Mouse (Mus musculus) lung, postnatal 0 days (tissue): ENCODE results near the gene 1600002K03Rik. TPM values are rescaled to one million over a fixed set of nuclear protein-coding genes. Genes with fewer than 3 reads are reported as not detected.
A peak's percentile ranks its signal among the peaks of the same experiment; 100 is the strongest.

ENCODE experiments used
- ATAC-seq: fragments of 200-750 bp; cut with Nextera tagmentation; 2 replicates; pipeline ENCODE4 v1.8.0; 2017; ENCODE audit warnings: moderate library complexity
- DNase-seq: peaks from one replicate; pipeline ENCODE4 v3.0.0-alpha.2; 2016; ENCODE audit warnings: low spot score
- H3K27ac ChIP-seq: fragments of 300-500 bp; sonication (generic); 2 replicates; pipeline ENCODE4 v1.5.1; 2014; ENCODE audit warnings: antibody characterized with exemption, mild to moderate bottlenecking, low read length, mixed read lengths
- H3K27me3 ChIP-seq: fragments of 300-500 bp; sonication (generic); replicated peaks from 2 replicates; pipeline ENCODE4 v1.6.1; 2014; ENCODE audit warnings: low read length, mixed read lengths; ENCODE audit not compliant: insufficient read depth
- H3K36me3 ChIP-seq: fragments of 300-500 bp; sonication (generic); 2 replicates; pipeline ENCODE4 v1.6.1; 2014; ENCODE audit warnings: low read length, mixed read lengths; ENCODE audit not compliant: insufficient read depth
- H3K4me1 ChIP-seq: fragments of 300-500 bp; sonication (generic); 2 replicates; pipeline ENCODE4 v1.6.1; 2014; ENCODE audit warnings: antibody characterized with exemption, low read depth, low read length, mixed read lengths; ENCODE audit not compliant: insufficient read depth
- H3K4me2 ChIP-seq: fragments of 300-500 bp; sonication (generic); replicated peaks from 2 replicates; pipeline ENCODE4 v1.6.1; 2014; ENCODE audit warnings: low read depth, mild to moderate bottlenecking, low read length, moderate library complexity, mixed read lengths
- H3K4me3 ChIP-seq: fragments of 300-500 bp; sonication (generic); 2 replicates; pipeline ENCODE4 v1.5.1; 2014; ENCODE audit warnings: low read depth, low read length
- H3K9ac ChIP-seq: fragments of 300-500 bp; sonication (generic); replicated peaks from 2 replicates; pipeline ENCODE4 v1.6.1; 2014; ENCODE audit warnings: low read depth, mild to moderate bottlenecking
- H3K9me3 ChIP-seq: fragments of 300-500 bp; sonication (generic); 2 replicates; pipeline ENCODE4 v1.6.1; 2016; ENCODE audit warnings: low read length, mixed read lengths
- CTCF ChIP-seq: IDR thresholded peaks from 2 replicates; pipeline ENCODE4 v1.5.1; 2016; ENCODE audit warnings: antibody characterized with exemption, mild to moderate bottlenecking
- EP300 ChIP-seq: IDR thresholded peaks from 2 replicates; pipeline ENCODE4 v1.6.1; 2016; ENCODE audit warnings: antibody characterized with exemption, mild to moderate bottlenecking, control low read depth
- WGBS: fragments of 180-500 bp; shearing (Covaris S2); extraction: QIAGEN DNeasy Blood & Tissue Kit; methylation state at CpG from one replicate; pipeline ENCODE4 v1.1.7; 2014; 5-methylcytosine and 5-hydroxymethylcytosine counted together
- polyA plus RNA-seq: library from polyadenylated mRNA; unstranded; fragments of >200 nt; fragmentation: Nextera tagmentation; extraction: Ambion mirVana; gene quantifications from 2 replicates; pipeline ENCODE4 v1.2.1, GENCODE M21; 2015

1600002K03Rik gene
- polyA plus RNA-seq, 1 experiment from 2014 or later = 11.7 TPM

DNA sequence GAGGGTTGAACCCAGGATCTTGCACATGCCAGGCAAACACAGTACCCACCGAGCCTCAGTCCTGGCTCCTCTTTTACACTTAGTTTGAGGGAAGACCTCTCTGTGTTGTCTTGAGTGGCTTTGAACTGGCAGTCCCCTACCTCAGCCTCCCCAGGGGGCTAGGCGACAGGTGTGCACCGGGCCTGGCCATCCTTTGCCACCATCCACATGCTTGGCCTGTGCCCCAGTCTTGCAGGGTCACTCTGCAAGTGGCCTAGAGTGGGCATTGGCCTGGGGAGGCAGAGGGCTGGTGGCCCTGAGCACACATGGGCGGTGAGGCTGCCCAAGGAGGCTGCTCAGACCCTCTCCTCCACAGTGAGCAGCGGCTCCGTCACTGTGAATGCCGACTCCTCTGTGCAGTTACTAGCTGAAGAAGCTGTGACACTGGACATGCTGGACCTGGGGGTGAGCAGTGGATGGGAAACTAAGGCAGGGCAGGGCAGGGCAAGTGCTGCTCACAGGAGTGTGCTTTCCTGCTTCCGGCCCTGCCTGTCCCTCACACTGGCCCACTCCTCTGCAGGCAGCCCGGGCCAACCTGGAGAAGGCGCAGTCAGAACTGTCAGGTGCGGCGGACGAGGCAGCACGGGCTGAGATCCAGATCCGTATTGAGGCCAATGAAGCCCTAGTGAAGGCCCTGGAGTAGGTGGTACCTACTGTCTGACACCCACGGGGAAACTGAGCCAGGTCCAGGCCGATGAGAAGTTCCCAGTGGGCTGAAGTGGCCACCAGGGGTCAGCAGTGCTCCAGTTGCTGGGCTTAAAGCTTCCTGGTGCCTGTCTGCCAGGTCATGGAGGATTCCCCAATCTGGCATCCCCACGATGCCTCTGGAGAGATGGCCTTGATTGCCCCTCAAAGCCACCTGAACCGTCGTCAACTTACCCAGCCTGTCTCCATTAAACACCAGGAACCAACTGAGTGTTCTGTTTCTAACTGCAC is 27.6 kb upstream of the 1600002K03Rik start:
- whole genome bisulfite sequencing = 70% methylated on average over 20 of the region's 20 CpGs
- ATAC-seq = no peak
- Histone ChIP-seq H3K4me1 (peaks cover 15% of the 10 kb centered on the region; the same call in 1 of the 2 replicates), H3K9ac (no peak overlapping the region), H3K27ac (peak overlapping the region; percentile 100), H3K27me3 (no peaks in the 10 kb centered on the region), H3K4me3 (no peak overlapping the region), H3K4me2 (no peak overlapping the region), H3K36me3 (peaks cover 6% of the 10 kb centered on the region; the same call in 1 of the 2 replicates), H3K9me3 (no peaks in the 10 kb centered on the region)
- TF ChIP-seq EP300 (no peak), CTCF (peak; percentile 94)
- DNase-seq = peak; percentile 81

DNA sequence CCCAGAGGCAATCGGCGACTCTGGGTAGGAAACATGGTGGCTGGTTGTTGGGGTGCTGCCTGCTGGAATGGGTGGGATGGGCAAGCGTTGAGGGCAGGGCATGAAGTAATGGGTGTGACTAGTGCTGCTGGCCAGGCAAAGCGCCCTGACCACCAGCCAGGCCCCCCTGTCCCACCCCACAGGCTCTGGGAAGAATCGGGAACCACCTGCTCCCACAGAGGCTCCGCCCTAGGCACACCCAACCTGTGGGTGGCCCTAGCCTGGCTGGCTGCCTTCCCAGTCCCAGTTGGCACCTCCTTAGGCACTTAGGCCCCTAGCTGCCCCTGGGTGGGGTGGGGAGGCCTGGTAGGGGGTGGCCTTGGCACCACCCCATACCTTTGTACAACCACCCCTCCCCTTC is 26.8 kb upstream of the 1600002K03Rik start:
- no peak overlapping the region for H3K4me2 ChIP-seq
- H3K9me3 ChIP-seq = no peaks in the 10 kb centered on the region
- H3K27ac ChIP-seq = peak overlapping the region; percentile 100
- H3K4me3 ChIP-seq = no peak overlapping the region
- H3K4me1 ChIP-seq = peaks cover 15% of the 10 kb centered on the region; the same call in 1 of the 2 replicates
- 64% methylated on average over 6 of the region's 6 CpGs for WGBS
- H3K9ac ChIP-seq = no peak overlapping the region
- H3K27me3 ChIP-seq = no peaks in the 10 kb centered on the region
- DNase-seq = peak; percentile 56
- no peak for ATAC-seq
- TF ChIP-seq EP300 = 0 out of 2 replicates have a peak, but pooled peaks have one; percentile 13
- TF ChIP-seq CTCF = no peak
- H3K36me3 ChIP-seq = peaks cover 6% of the 10 kb centered on the region; the same call in 1 of the 2 replicates

DNA sequence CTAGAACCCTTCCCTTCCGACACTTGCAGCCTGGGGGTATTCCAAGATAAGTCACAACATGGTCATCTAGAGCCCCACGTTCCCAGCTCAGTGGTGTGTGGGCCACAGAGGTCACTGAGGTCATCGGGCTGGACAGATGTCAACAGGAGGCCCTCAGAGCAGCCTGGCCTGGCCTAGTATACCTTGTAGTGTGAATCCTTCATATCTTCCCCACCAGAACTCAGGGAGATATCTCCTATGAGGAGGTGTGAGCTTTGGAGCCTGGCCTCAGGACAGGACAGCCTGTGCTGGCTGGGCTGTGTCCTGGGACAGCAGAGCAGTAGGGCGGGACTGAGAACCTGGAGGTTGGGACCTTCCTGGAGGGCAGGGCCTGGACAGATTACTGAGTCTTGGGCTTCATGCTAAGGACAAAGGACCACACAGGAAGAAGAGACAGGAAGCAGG is 26.2 kb upstream of the 1600002K03Rik start:
- DNase-seq (peak; percentile 37), ATAC-seq (no peak)
- no peak for TF ChIP-seq CTCF
- TF ChIP-seq EP300 = peak; percentile 86
- Histone ChIP-seq H3K27ac (peak overlapping the region; percentile 100), H3K4me1 (peaks cover 18% of the 10 kb centered on the region), H3K36me3 (peaks cover 6% of the 10 kb centered on the region; the same call in 1 of the 2 replicates), H3K4me3 (no peak overlapping the region), H3K27me3 (no peaks in the 10 kb centered on the region), H3K9ac (0 out of 2 replicates have a peak overlapping the region, but pooled peaks have one; percentile 12), H3K9me3 (no peaks in the 10 kb centered on the region), H3K4me2 (no peak overlapping the region)
- 62% methylated on average over 4 of the region's 4 CpGs for WGBS

DNA sequence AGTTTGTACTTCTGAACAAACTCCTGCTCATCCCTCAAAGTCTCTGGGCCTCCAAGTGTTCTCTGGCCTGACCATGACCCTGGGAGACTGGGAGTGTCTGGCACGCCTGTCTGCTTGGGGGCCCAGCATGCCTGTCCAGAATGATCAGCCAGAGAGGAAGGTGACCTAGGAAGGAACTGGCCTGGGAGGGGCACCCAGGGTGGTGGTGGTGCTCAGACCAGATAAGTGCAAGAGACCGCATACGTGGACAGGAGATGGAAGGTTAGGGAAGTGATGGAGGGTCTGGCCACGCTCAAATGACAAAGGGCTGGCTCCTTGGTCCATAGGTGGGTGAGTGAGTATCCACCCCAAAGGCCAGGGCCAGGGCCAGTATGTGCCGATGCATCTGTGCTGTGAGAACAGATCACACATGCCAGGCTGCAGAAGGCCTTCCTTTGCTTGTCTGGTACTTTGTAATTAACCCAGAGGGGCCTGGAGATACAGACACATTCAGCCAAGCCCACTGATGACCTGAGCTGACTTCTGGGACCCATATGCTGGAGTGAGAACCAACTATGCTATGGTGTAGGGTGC is 25.5 kb upstream of the 1600002K03Rik start:
- H3K36me3 ChIP-seq = peaks cover 6% of the 10 kb centered on the region; the same call in 1 of the 2 replicates
- TF ChIP-seq CTCF (no peak), EP300 (no peak)
- no peaks in the 10 kb centered on the region for H3K27me3 ChIP-seq
- no peak overlapping the region for H3K9ac ChIP-seq
- no peaks in the 10 kb centered on the region for H3K9me3 ChIP-seq
- WGBS = 63% methylated on average over 5 of the region's 5 CpGs
- H3K4me3 ChIP-seq = no peak overlapping the region; the same call in 1 of the 2 replicates
- DNase-seq (peak; percentile 51), ATAC-seq (no peak)
- H3K4me1 ChIP-seq = peaks cover 22% of the 10 kb centered on the region
- H3K27ac ChIP-seq = peak overlapping the region; percentile 100
- 0 out of 2 replicates have a peak overlapping the region, but pooled peaks have one; percentile 90 for H3K4me2 ChIP-seq

- under 1% methylated on average over 30 of the region's 42 CpGs for WGBS
- H3K4me2 ChIP-seq = peak within 1 kb of the TSS; percentile 90
- H3K36me3 ChIP-seq = peaks cover 6% of the 10 kb centered on the region; the same call in 1 of the 2 replicates
- H3K9ac ChIP-seq = peak within 1 kb of the TSS; percentile 83
- ATAC-seq (peak; percentile 56), DNase-seq (peak; percentile 89)
- H3K9me3 ChIP-seq = no peaks in the 10 kb centered on the region
- H3K27me3 ChIP-seq = no peaks in the 10 kb centered on the region
- TF ChIP-seq CTCF = peak; percentile 74
- peak; percentile 72 for TF ChIP-seq EP300
- H3K4me3 ChIP-seq = peak within 1 kb of the TSS; percentile 85
- peaks cover 23% of the 10 kb centered on the region for H3K4me1 ChIP-seq
- H3K27ac ChIP-seq = peak within 1 kb of the TSS; percentile 100
These were observed 24.8 kb upstream of the 1600002K03Rik start, which contains the start of gene Midn for GRCm38 (mm10) chr10:80147719-80148601. TSS of gene Midn (plus strand) at chr10:80148272.
